Mouse (Mus musculus): Measurements from ENCODE around the gene Glis2. TPM values are rescaled to one million over a fixed set of nuclear protein-coding genes. Genes with fewer than 3 reads are reported as not detected.

Glis2 gene
- total and polyA plus RNA-seq, 3 experiments, result 0.62 to 5.0 TPM; not detected in 1

- no peak for DNase-seq (ENCODE audit: low read depth, low spot score)
- no peaks in the 10 kb centered on the region for H3K36me3 ChIP-seq (ENCODE audit: control insufficient read depth in 1 of 2, insufficient read depth in 2 of 2, low read length in 2 of 2)
- H3K4me1 ChIP-seq (ENCODE audit: control insufficient read depth in 1 of 2, insufficient read depth in 2 of 2, low read length in 2 of 2), result no peaks in the 10 kb centered on the region
- no peaks in the 10 kb centered on the region for H3K79me2 ChIP-seq (ENCODE audit: control insufficient read depth, insufficient read depth, low read length, poor library complexity)
- no peak for TF ChIP-seq RCOR1 (IDR thresholded peaks at IDR 0.05; ENCODE audit: low read depth, low read length)
- TF ChIP-seq MAFK (IDR thresholded peaks at IDR 0.05; ENCODE audit: borderline replicate concordance, low read depth, low read length), result no peak
- TF ChIP-seq HCFC1 (IDR thresholded peaks at IDR 0.05; ENCODE audit: low read depth, low read length), result no peak
- no peak for TF ChIP-seq CHD2 (IDR thresholded peaks at IDR 0.05; ENCODE audit: low read length)
- TF ChIP-seq MYB (IDR thresholded peaks at IDR 0.05; ENCODE audit: low read depth, low read length), result no peak
- no peak for TF ChIP-seq POLR2AphosphoS5 (IDR thresholded peaks at IDR 0.05; ENCODE audit: borderline replicate concordance, low read depth, low read length)
- no peak for TF ChIP-seq MYC (IDR thresholded peaks at IDR 0.05; ENCODE audit: low read depth, low read length)
- TF ChIP-seq NELFE (IDR thresholded peaks at IDR 0.05; ENCODE audit: low read depth, low read length), result no peak
- no peak for TF ChIP-seq SMC3 (IDR thresholded peaks at IDR 0.05; ENCODE audit: low read depth, low read length)
- TF ChIP-seq ZNF384 (IDR thresholded peaks at IDR 0.05; ENCODE audit: low read depth, low read length), result no peak
- no peaks in the 10 kb centered on the region for H3K9me3 ChIP-seq (replicated peaks; ENCODE audit: insufficient read depth, low read length)
- no peak overlapping the region for H3K27ac ChIP-seq (ENCODE audit: control insufficient read depth, low read depth, low read length)
- no peaks in the 10 kb centered on the region for H3K27me3 ChIP-seq (ENCODE audit: control insufficient read depth in 1 of 2, insufficient read depth in 2 of 2, low read length in 2 of 2)
- no peak overlapping the region for H3K9ac ChIP-seq (ENCODE audit: control insufficient read depth, low read depth, low read length, poor library complexity, severe bottlenecking)
- no peak overlapping the region for H3K4me3 ChIP-seq (ENCODE audit: control insufficient read depth in 1 of 2, insufficient read depth in 1 of 2, low read depth in 2 of 2, low read length in 2 of 2)
Measured at GRCm38 (mm10) chr16:4650161-4650560, 55.6 kb downstream of the Glis2 start.

DNA sequence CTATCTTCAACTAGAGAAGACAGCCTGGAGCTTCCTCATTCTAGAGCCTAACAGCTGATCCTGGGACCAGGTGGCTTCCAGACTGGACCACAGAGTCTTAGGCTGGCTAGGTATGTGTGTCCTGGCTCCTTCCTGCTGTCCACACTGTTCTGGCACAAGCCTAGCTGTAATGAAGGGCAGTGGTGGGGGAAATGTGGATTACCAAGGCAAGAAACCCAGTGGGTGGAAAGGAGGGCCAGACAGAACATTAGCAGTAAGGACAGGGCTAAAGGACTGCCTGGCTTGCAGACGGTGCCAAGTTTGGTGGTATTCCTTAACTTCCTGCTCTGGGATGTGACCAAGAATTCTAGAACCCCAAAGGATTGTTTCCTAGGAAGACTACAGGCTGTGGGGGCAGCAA, 56.6 kb downstream of the Glis2 start:
- Histone ChIP-seq H3K4me3 (ENCODE audit: control insufficient read depth in 1 of 2, insufficient read depth in 1 of 2, low read depth in 2 of 2, low read length in 2 of 2) (no peak overlapping the region), H3K9ac (ENCODE audit: control insufficient read depth, low read depth, low read length, poor library complexity, severe bottlenecking) (no peak overlapping the region), H3K36me3 (ENCODE audit: control insufficient read depth in 1 of 2, insufficient read depth in 2 of 2, low read length in 2 of 2) (no peaks in the 10 kb centered on the region), H3K79me2 (ENCODE audit: control insufficient read depth, insufficient read depth, low read length, poor library complexity) (no peaks in the 10 kb centered on the region), H3K9me3 (replicated peaks; ENCODE audit: insufficient read depth, low read length) (no peaks in the 10 kb centered on the region), H3K27me3 (ENCODE audit: control insufficient read depth in 1 of 2, insufficient read depth in 2 of 2, low read length in 2 of 2) (no peaks in the 10 kb centered on the region), H3K4me1 (ENCODE audit: control insufficient read depth in 1 of 2, insufficient read depth in 2 of 2, low read length in 2 of 2) (no peaks in the 10 kb centered on the region), H3K27ac (ENCODE audit: control insufficient read depth, low read depth, low read length) (no peak overlapping the region)
- no peak for TF ChIP-seq KAT2A (conservative IDR thresholded peaks at IDR 0.05; ENCODE audit: low read depth, low read length)
- TF ChIP-seq RAD21 (IDR thresholded peaks at IDR 0.05; ENCODE audit: low read depth, low read length), result no peak
- TF ChIP-seq NRF1 (IDR thresholded peaks at IDR 0.05; ENCODE audit: insufficient read depth, low read depth, low read length, poor library complexity, severe bottlenecking), result no peak
- no peak for TF ChIP-seq ZNF384 (IDR thresholded peaks at IDR 0.05; ENCODE audit: low read depth, low read length)
- TF ChIP-seq BHLHE40 (IDR thresholded peaks at IDR 0.05; ENCODE audit: borderline replicate concordance, low read depth, low read length), result no peak
- TF ChIP-seq ZKSCAN1 (IDR thresholded peaks at IDR 0.05; ENCODE audit: low read depth, low read length), result no peak
- TF ChIP-seq POLR2A (IDR thresholded peaks at IDR 0.05; ENCODE audit: control insufficient read depth in 1 of 2, insufficient read depth in 1 of 2, low read depth in 1 of 2, low read length in 2 of 2, poor library complexity in 1 of 2), result no peak
- TF ChIP-seq MAX (IDR thresholded peaks at IDR 0.05; ENCODE audit: low read length), result no peak
- no peak for TF ChIP-seq MEF2A (IDR thresholded peaks at IDR 0.05; ENCODE audit: extremely low read depth, insufficient replicate concordance, low read depth, low read length, poor library complexity, severe bottlenecking)
- no peak for TF ChIP-seq USF1 (IDR thresholded peaks at IDR 0.05; ENCODE audit: low read depth, low read length)
- no peak for DNase-seq (ENCODE audit: low read depth, low spot score)

Data from MEL (cell line).